Comparison of ENCODE assay signal across 12 mouse cellular contexts in genomic region chr2:92100768-92101167, GRCm38 (mm10).
"Had no signal": no experiment of that assay in that cellular context is flagged by ENCODE, and none has a peak within 500 bp of the region (broad histone marks: within the 10 kb centered on the region; RNA-seq: fewer than 3 reads in every experiment).

No protein-coding gene starts in this region.

- H3K27ac ChIP-seq: limb, embryonic 15.5 days; liver, embryonic 12.5 days; midbrain, embryonic 12.5 days; neural tube, embryonic 13.5 days had no signal

- H3K4me3 ChIP-seq: limb, embryonic 15.5 days; liver, embryonic 12.5 days; midbrain, embryonic 12.5 days; neural tube, embryonic 13.5 days had no signal

- H3K36me3 ChIP-seq: limb, embryonic 15.5 days; liver, embryonic 12.5 days; midbrain, embryonic 12.5 days; neural tube, embryonic 13.5 days had no signal

- H3K9me3 ChIP-seq: limb, embryonic 15.5 days; liver, embryonic 12.5 days; neural tube, embryonic 13.5 days had no signal

- H3K4me2 ChIP-seq: limb, embryonic 15.5 days; liver, embryonic 12.5 days; midbrain, embryonic 12.5 days; neural tube, embryonic 13.5 days had no signal

- H3K4me1 ChIP-seq: limb, embryonic 15.5 days; liver, embryonic 12.5 days; midbrain, embryonic 12.5 days; neural tube, embryonic 13.5 days had no signal

- ATAC-seq: liver, embryonic 12.5 days; midbrain, embryonic 16.5 days had no signal

- DNase-seq: kidney, adult 8-10 months; kidney, postnatal 25 days; retina, postnatal 1 day; right cerebral cortex, postnatal 4 days; spleen, adult 18-20 months; thymus, adult 18-20 months; thymus, postnatal 14 days had no signal

- H3K27me3 ChIP-seq: limb, embryonic 15.5 days; liver, embryonic 12.5 days; midbrain, embryonic 12.5 days; neural tube, embryonic 13.5 days had no signal

- H3K9ac ChIP-seq: limb, embryonic 15.5 days; liver, embryonic 12.5 days; midbrain, embryonic 12.5 days; neural tube, embryonic 13.5 days had no signal
